Mouse (Mus musculus): ENCODE measurements around the gene Drd3. TPM values are rescaled to one million over a fixed set of nuclear protein-coding genes. Genes with fewer than 3 reads are reported as not detected.

The Drd3 gene
- not detected in 2 replicates for polyA plus RNA-seq (2015; fragmentation: Nextera tagmentation; extraction: Ambion mirVana)

DNA sequence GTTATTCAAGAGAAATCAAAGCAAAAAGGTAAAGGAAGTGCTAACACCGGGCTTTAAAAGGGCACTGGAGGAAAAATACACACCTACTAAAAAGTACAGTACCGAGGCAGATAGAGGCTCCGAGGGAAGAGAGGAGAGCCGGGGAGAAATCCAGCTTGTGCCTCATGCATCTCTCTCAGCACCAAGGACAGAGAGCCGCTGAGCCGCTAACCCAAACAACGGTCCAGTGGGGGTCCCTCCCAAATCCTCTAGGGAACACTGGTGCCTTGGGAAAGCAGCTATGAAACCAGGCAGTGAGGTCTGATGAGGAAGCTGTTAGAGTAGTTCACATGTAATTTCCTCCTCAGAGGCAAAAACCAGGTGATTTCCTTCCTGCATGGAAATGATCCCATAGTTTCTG is at the start of gene Drd3:
TSS of gene Drd3 (plus strand) at position 276 of the 400 bp plus-strand sequence.
- no peak for ATAC-seq
- no peaks in the 10 kb centered on the region for H3K27me3 ChIP-seq (replicated peaks; ENCODE audit: control insufficient read depth, insufficient read depth, low read length)
- WGBS, result 7% methylated on average over 7 of the region's 7 CpGs
- H3K4me2 ChIP-seq (ENCODE audit: low read depth, low read length), result no peak within 1 kb of the TSS
- no peaks in the 10 kb centered on the region for H3K9me3 ChIP-seq (ENCODE audit: control insufficient read depth, low read length)
- H3K27ac ChIP-seq (ENCODE audit: low read length), result no peak within 1 kb of the TSS
- H3K4me1 ChIP-seq (ENCODE audit: control insufficient read depth, insufficient read depth, low read length), result no peaks in the 10 kb centered on the region
- no peak within 1 kb of the TSS for H3K9ac ChIP-seq (ENCODE audit: low read depth, low read length)
- H3K36me3 ChIP-seq (ENCODE audit: control insufficient read depth, insufficient read depth, low read length), result no peaks in the 10 kb centered on the region
- H3K4me3 ChIP-seq (ENCODE audit: low read length), result no peak within 1 kb of the TSS

DNA sequence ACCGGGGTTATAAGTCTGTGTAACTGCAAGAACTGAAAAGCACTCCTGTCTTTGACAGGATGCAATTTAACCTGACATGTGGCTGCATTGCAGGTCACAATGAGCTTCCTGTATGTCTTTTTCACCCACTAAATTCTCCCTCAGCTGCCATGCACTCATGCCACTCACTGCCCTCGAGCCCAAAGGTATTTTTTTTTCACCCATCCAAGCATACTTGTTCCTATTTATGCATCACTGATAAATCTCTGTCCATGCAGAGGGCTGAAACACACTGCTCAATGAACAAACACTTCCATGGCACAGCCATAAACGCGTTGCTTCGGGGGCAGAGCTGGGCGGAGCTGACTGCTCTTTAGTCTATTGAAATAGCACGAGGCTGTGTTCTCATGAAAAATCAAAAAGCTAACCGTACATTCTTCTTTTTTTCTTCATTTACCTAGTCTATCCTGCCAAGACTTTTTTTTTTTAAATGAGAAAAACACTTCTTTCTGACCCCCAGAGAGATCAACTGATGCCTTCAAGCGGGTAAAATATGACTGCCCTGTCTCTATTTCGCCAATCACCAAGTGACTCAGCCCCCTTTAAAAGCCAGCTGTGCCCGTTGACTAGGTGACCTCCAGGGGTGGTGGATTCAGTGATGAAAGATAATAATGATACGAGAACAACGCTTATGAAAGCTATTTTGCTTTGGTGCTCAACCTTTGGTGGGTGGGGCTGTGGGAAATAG is 45.3 kb upstream of the Drd3 start:
- no peaks in the 10 kb centered on the region for H3K9me3 ChIP-seq (ENCODE audit: control insufficient read depth, low read length)
- WGBS, result 64% methylated on average over 13 of the region's 13 CpGs
- no peak overlapping the region for H3K4me2 ChIP-seq (ENCODE audit: low read depth, low read length)
- H3K36me3 ChIP-seq (ENCODE audit: control insufficient read depth, insufficient read depth, low read length), result no peaks in the 10 kb centered on the region
- no peaks in the 10 kb centered on the region for H3K27me3 ChIP-seq (replicated peaks; ENCODE audit: control insufficient read depth, insufficient read depth, low read length)
- no peak overlapping the region for H3K27ac ChIP-seq (ENCODE audit: low read length)
- ATAC-seq, result no peak
- no peaks in the 10 kb centered on the region for H3K4me1 ChIP-seq (ENCODE audit: control insufficient read depth, insufficient read depth, low read length)
- H3K4me3 ChIP-seq (ENCODE audit: low read length), result no peak overlapping the region
- no peak overlapping the region for H3K9ac ChIP-seq (ENCODE audit: low read depth, low read length)

DNA sequence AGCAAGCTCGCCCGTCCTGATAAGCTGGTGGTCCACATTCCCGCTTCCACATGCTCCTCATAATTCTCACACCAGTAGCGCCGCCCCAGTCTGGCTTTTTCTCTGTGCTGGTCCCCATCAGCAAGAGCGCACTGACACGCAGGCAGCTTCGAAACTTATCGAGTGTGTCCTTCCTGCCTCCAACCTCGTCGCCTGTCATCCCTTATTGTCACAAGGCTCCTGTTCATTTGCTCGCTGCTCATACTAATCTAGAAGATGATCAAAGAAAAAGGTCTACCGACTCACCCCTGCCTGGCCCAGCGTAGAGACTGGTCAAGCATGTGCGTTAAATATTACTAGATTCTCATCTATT is 44.8 kb upstream of the Drd3 start:
- H3K4me1 ChIP-seq (ENCODE audit: control insufficient read depth, insufficient read depth, low read length), result no peaks in the 10 kb centered on the region
- 67% methylated on average over 15 of the region's 15 CpGs for WGBS
- no peaks in the 10 kb centered on the region for H3K9me3 ChIP-seq (ENCODE audit: control insufficient read depth, low read length)
- H3K27ac ChIP-seq (ENCODE audit: low read length), result no peak overlapping the region
- H3K4me2 ChIP-seq (ENCODE audit: low read depth, low read length), result no peak overlapping the region
- H3K4me3 ChIP-seq (ENCODE audit: low read length), result no peak overlapping the region
- no peaks in the 10 kb centered on the region for H3K27me3 ChIP-seq (replicated peaks; ENCODE audit: control insufficient read depth, insufficient read depth, low read length)
- no peak overlapping the region for H3K9ac ChIP-seq (ENCODE audit: low read depth, low read length)
- no peak for ATAC-seq
- H3K36me3 ChIP-seq (ENCODE audit: control insufficient read depth, insufficient read depth, low read length), result no peaks in the 10 kb centered on the region

- WGBS, result 59% methylated on average over 9 of the region's 9 CpGs
Observed at GRCm38 (mm10) chr16:43709432-43710133, 44.2 kb upstream of the Drd3 start.

DNA sequence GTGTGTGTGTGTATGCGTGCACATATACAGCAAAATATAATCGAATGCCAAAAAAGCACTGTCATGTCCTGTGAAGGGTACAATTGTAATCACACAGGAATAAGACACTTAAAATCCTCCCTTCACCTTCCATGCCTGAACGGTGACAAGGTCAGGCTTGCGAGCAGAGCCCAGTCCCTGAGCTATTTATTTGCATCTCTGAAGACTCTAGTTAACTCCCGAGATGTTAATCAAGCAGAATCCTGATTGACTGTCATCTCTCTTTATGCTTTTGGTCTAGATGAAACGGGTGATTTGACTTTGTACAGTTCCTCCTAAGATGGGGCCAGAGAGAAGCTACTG is 43.7 kb upstream of the Drd3 start:
- no peaks in the 10 kb centered on the region for H3K36me3 ChIP-seq (ENCODE audit: control insufficient read depth, insufficient read depth, low read length)
- WGBS, result 62% methylated on average over 6 of the region's 6 CpGs

More at GRCm38 (mm10) chr16:43709432-43710133, 44.2 kb upstream of the Drd3 start:
- H3K4me2 ChIP-seq (ENCODE audit: low read depth, low read length), result no peak overlapping the region
- H3K4me3 ChIP-seq (ENCODE audit: low read length), result no peak overlapping the region
- H3K9me3 ChIP-seq (ENCODE audit: control insufficient read depth, low read length), result no peaks in the 10 kb centered on the region
- no peak overlapping the region for H3K27ac ChIP-seq (ENCODE audit: low read length)
- no peaks in the 10 kb centered on the region for H3K27me3 ChIP-seq (replicated peaks; ENCODE audit: control insufficient read depth, insufficient read depth, low read length)
- no peaks in the 10 kb centered on the region for H3K4me1 ChIP-seq (ENCODE audit: control insufficient read depth, insufficient read depth, low read length)
- H3K36me3 ChIP-seq (ENCODE audit: control insufficient read depth, insufficient read depth, low read length), result no peaks in the 10 kb centered on the region
- no peak for ATAC-seq
- H3K9ac ChIP-seq (ENCODE audit: low read depth, low read length), result no peak overlapping the region

GRCm38 (mm10) chr16:43710651-43711050 is 43.2 kb upstream of the Drd3 start:
- Histone ChIP-seq H3K9ac (ENCODE audit: low read depth, low read length) (no peak overlapping the region), H3K4me2 (ENCODE audit: low read depth, low read length) (no peak overlapping the region), H3K4me1 (ENCODE audit: control insufficient read depth, insufficient read depth, low read length) (no peaks in the 10 kb centered on the region), H3K27me3 (replicated peaks; ENCODE audit: control insufficient read depth, insufficient read depth, low read length) (no peaks in the 10 kb centered on the region), H3K27ac (ENCODE audit: low read length) (no peak overlapping the region), H3K36me3 (ENCODE audit: control insufficient read depth, insufficient read depth, low read length) (no peaks in the 10 kb centered on the region), H3K4me3 (ENCODE audit: low read length) (no peak overlapping the region), H3K9me3 (ENCODE audit: control insufficient read depth, low read length) (no peaks in the 10 kb centered on the region)
- no peak for ATAC-seq
- WGBS, result 82% methylated on average over 11 of the region's 11 CpGs

More for the DNA sequence above, 43.7 kb upstream of the Drd3 start:
- Histone ChIP-seq H3K4me2 (ENCODE audit: low read depth, low read length) (no peak overlapping the region), H3K4me1 (ENCODE audit: control insufficient read depth, insufficient read depth, low read length) (no peaks in the 10 kb centered on the region), H3K4me3 (ENCODE audit: low read length) (no peak overlapping the region), H3K9ac (ENCODE audit: low read depth, low read length) (no peak overlapping the region), H3K27me3 (replicated peaks; ENCODE audit: control insufficient read depth, insufficient read depth, low read length) (no peaks in the 10 kb centered on the region), H3K9me3 (ENCODE audit: control insufficient read depth, low read length) (no peaks in the 10 kb centered on the region), H3K27ac (ENCODE audit: low read length) (no peak overlapping the region)
- no peak for ATAC-seq

DNA sequence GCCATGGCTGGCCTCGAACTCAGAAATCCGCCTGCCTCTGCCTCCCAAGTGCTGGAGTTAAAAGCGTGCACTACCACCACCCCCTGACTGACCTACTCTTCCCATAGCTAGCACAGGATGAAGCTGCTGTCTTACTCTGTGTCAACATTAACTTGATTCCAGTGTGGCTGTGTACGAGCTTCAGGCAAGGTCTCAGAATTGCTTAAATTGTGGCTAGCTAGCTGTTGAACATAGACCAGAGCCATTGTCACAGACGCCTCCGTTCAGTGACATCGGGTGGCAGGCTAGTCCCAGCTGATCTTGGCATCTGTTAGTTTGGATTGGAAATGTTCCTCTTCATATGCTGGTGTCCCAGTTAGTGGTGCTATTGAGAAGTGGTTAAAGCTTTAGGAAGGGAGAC is 42.5 kb upstream of the Drd3 start:
- Histone ChIP-seq H3K4me2 (ENCODE audit: low read depth, low read length) (no peak overlapping the region), H3K9me3 (ENCODE audit: control insufficient read depth, low read length) (no peaks in the 10 kb centered on the region), H3K36me3 (ENCODE audit: control insufficient read depth, insufficient read depth, low read length) (no peaks in the 10 kb centered on the region), H3K4me1 (ENCODE audit: control insufficient read depth, insufficient read depth, low read length) (no peaks in the 10 kb centered on the region), H3K9ac (ENCODE audit: low read depth, low read length) (no peak overlapping the region), H3K27me3 (replicated peaks; ENCODE audit: control insufficient read depth, insufficient read depth, low read length) (no peaks in the 10 kb centered on the region), H3K4me3 (ENCODE audit: low read length) (no peak overlapping the region), H3K27ac (ENCODE audit: low read length) (no peak overlapping the region)
- no peak for ATAC-seq
- 88% methylated on average over 7 of the region's 7 CpGs for WGBS

- 66% methylated on average over 3 of the region's 3 CpGs for WGBS
- no peak for ATAC-seq
- Histone ChIP-seq H3K4me2 (ENCODE audit: low read depth, low read length) (no peak overlapping the region), H3K36me3 (ENCODE audit: control insufficient read depth, insufficient read depth, low read length) (no peaks in the 10 kb centered on the region), H3K4me3 (ENCODE audit: low read length) (no peak overlapping the region), H3K9me3 (ENCODE audit: control insufficient read depth, low read length) (no peaks in the 10 kb centered on the region), H3K27ac (ENCODE audit: low read length) (no peak overlapping the region), H3K9ac (ENCODE audit: low read depth, low read length) (no peak overlapping the region), H3K4me1 (ENCODE audit: control insufficient read depth, insufficient read depth, low read length) (no peaks in the 10 kb centered on the region), H3K27me3 (replicated peaks; ENCODE audit: control insufficient read depth, insufficient read depth, low read length) (no peaks in the 10 kb centered on the region)
Observed at GRCm38 (mm10) chr16:43724444-43724843, 29.4 kb upstream of the Drd3 start.

GRCm38 (mm10) chr16:43729506-43730221 is 24.2 kb upstream of the Drd3 start:
- no peak for ATAC-seq
- no peaks in the 10 kb centered on the region for H3K9me3 ChIP-seq (ENCODE audit: control insufficient read depth, low read length)
- no peak overlapping the region for H3K9ac ChIP-seq (ENCODE audit: low read depth, low read length)
- H3K36me3 ChIP-seq (ENCODE audit: control insufficient read depth, insufficient read depth, low read length), result no peaks in the 10 kb centered on the region
- no peak overlapping the region for H3K4me3 ChIP-seq (ENCODE audit: low read length)
- no peaks in the 10 kb centered on the region for H3K4me1 ChIP-seq (ENCODE audit: control insufficient read depth, insufficient read depth, low read length)
- no peak overlapping the region for H3K27ac ChIP-seq (ENCODE audit: low read length)
- no peak overlapping the region for H3K4me2 ChIP-seq (ENCODE audit: low read depth, low read length)
- H3K27me3 ChIP-seq (replicated peaks; ENCODE audit: control insufficient read depth, insufficient read depth, low read length), result no peaks in the 10 kb centered on the region
- WGBS, result 77% methylated on average over 8 of the region's 8 CpGs

All from intestine, embryonic 16.5 days (tissue).